Mouse (Mus musculus) myocyte (in vitro differentiated cells): Measurements from ENCODE around the gene Creb3l1.

Experiments used
- CEBPB ChIP-seq: IDR thresholded peaks from 2 replicates; pipeline ENCODE4 v1.6.1; 2011; ENCODE audit warnings: mild to moderate bottlenecking, moderate library complexity; ENCODE audit not compliant: poor library complexity, insufficient read depth, severe bottlenecking
- E2F4 ChIP-seq: IDR thresholded peaks from one replicate; pipeline ENCODE4 v1.6.1; 2011; ENCODE audit warnings: mild to moderate bottlenecking, control low read depth, moderate library complexity; ENCODE audit not compliant: insufficient read depth
- MAX ChIP-seq: IDR thresholded peaks from one replicate; pipeline ENCODE4 v1.6.1; 2011; ENCODE audit warnings: low read depth, mild to moderate bottlenecking, control low read depth
- MYOD1 ChIP-seq, 3 experiments: IDR thresholded peaks; one replicate each; pipeline ENCODE4 v1.6.1; 2011; ENCODE audit warnings: control low read depth in 2 of 3, low read depth in 2 of 3, mild to moderate bottlenecking in 2 of 3, moderate library complexity in 1 of 3; ENCODE audit not compliant: insufficient read length in 2 of 3, control insufficient read depth in 1 of 3
- MYOG ChIP-seq, 3 experiments: IDR thresholded peaks; one replicate each; pipeline ENCODE4 v1.6.1; 2011; ENCODE audit warnings: control low read depth in 2 of 3, low read depth in 2 of 3, mild to moderate bottlenecking in 2 of 3; ENCODE audit not compliant: insufficient read length in 2 of 3, control insufficient read depth in 1 of 3, insufficient read depth in 1 of 3
- POLR2A ChIP-seq: IDR thresholded peaks from one replicate; pipeline ENCODE4 v1.6.1; 2011; ENCODE audit warnings: low read depth, mild to moderate bottlenecking, control low read depth, moderate library complexity; ENCODE audit not compliant: insufficient read length
- POLR2AphosphoS2 ChIP-seq: IDR thresholded peaks from one replicate; pipeline ENCODE4 v1.6.1; 2011; ENCODE audit warnings: low read depth, control low read depth; ENCODE audit not compliant: insufficient read length
- SRF ChIP-seq: IDR thresholded peaks from one replicate; pipeline ENCODE4 v1.6.1; 2011; ENCODE audit warnings: low read depth; ENCODE audit not compliant: control insufficient read depth, insufficient read length
- TCF12 ChIP-seq: IDR thresholded peaks from one replicate; pipeline ENCODE4 v1.6.1; 2011; ENCODE audit warnings: mild to moderate bottlenecking, control low read depth; ENCODE audit not compliant: poor library complexity, insufficient read depth, severe bottlenecking
- TCF3 ChIP-seq: IDR thresholded peaks from one replicate; pipeline ENCODE4 v1.6.1; 2011; ENCODE audit warnings: low read depth, control low read depth; ENCODE audit not compliant: insufficient read length
- USF1 ChIP-seq: IDR thresholded peaks from one replicate; pipeline ENCODE4 v1.6.1; 2011; ENCODE audit warnings: low read depth, mild to moderate bottlenecking, control low read depth, moderate library complexity

GRCm38 (mm10) chr2:92055831-92056236 lies 31.5 kb upstream of the Creb3l1 start:
- no peak for TF ChIP-seq E2F4
- TF ChIP-seq POLR2A: peak; percentile 0
- no peak for TF ChIP-seq USF1
- no peak for TF ChIP-seq POLR2AphosphoS2
- TF ChIP-seq CEBPB: no peak
- TF ChIP-seq TCF12: no peak
- TF ChIP-seq SRF: no peak
- TF ChIP-seq MAX: no peak
- no peak for TF ChIP-seq TCF3
- no peak for TF ChIP-seq MYOD1 (IDR thresholded peaks at IDR 0.05; ENCODE audit: control insufficient read depth in 1 of 3, insufficient read length in 2 of 3, low read depth in 2 of 3)
- TF ChIP-seq MYOG (IDR thresholded peaks at IDR 0.05; ENCODE audit: control insufficient read depth in 1 of 3, insufficient read depth in 1 of 3, insufficient read length in 2 of 3, low read depth in 2 of 3): peak in 1 of 3 experiments; percentile 17
